Mouse (Mus musculus): ENCODE measurements around the gene Det1.

Gene Det1

DNA sequence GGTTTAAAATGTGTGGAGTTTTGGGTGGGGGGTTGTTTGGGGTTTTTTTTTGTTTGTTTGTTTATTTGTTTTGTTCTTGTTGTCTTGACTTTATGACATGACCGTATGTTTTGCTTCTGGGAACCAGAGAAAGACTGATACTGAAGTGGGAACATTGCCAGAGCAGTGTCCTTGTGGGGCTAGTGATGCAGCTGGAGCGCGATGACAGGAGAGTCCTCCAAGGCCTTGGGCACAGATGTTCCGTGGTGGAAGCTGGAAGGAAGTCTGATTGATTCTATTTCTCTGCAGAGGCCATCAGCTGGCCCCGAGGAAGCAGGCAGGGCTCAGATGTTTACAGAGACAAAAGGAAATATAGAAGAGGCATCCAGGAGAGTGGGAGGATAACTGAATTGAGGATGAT lies 61.2 kb downstream of the Det1 start:
- DNase-seq (ENCODE audit: low read depth, low spot score), result no peak

DNA sequence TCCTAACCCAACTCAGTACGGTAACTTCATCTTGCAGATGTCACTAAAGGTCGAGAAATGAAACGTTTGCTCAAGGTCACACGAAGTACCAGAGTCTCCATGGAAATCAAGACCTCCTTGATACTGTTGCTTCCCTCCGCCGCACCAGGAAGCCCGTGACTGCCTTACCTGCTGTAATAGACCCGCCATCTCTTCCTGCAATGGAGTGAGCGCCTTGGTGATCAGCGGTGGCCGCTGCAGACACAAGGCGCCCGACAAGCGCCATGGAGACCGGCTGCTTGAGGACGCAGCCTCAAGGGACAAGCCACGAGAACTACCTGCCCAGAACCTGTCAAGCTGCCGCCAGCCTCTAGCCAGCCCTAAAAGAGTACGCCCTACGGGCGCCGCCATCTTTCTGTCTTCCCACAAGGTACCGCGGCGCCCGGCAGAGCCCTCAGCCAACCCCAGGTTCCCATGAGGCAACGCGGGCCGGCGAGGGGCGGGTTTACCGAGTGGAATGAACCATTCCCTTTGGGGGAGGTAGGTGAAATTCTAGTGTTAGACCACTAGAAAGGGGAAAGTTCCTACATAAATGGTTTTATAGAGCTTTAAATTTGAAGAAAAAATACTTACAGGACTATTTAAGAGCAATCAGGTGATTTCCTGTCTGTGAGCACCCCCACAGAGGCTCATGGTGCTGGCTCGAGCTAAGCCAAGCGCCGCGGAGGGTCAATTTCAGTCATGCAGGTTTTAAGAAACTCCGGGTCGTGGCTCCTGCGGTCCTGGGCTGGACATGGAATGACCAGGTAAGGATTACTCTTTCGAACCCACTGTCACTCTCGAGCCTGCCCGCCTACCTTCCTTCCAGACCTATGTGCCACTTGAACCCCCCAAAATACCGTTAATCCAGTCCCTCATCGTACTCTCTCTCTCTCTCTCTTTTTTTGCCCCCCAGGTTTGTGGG lies 64.2 kb downstream of the Det1 start, which contains the start of the genes Mrps11 and Mrpl46:
Gene Mrps11, plus strand, starts transcription at position 481 of the 943 bp plus-strand sequence.
Gene Mrpl46, minus strand, starts transcription at position 893 of the 943 bp plus-strand sequence.
- peak; percentile 55 for DNase-seq (ENCODE audit: low read depth, low spot score)

DNA sequence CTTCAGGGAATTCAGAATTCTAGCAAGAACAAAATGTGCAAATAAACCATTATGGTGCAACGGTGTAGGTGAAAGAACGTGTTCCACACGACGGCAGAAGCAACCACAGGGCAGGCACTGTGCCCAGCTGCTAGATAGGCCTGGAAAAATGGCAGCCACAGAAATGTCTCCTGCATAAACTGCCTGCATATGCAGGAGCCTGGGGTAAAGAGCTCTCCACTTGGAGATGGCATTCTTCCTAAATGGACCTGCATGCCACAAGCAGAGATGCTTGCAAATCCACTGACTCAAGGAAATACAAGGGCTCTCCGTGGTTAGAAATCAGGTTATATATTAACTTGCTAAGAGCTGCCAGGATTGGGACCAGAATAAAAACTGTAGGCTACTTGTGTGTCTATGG lies 68.3 kb downstream of the Det1 start:
- DNase-seq (ENCODE audit: low read depth, low spot score), result no peak

Data from WW6 (cell line).